Comparison of ENCODE assay signal across 9 mouse cellular contexts in the genomic region with DNA sequence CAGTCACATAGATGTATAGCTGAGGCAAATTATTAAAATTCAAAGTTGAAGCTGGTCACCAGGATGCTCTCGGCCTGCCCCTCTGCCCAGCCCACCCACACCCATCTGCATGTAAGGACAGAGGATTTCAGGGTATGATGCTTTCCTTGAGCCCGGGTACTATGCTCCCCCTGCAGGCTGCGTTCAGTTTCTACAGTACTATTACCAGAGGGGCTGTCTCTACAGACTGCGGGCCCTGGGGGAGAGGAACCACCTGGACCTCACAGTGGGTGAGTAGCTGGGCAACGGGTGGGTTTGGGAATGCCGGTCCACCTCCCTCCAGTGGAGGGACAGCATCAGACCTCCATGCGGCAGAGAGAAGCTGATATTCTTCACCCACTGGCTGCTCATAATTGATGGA. TPM values are rescaled to one million over a fixed set of nuclear protein-coding genes. Genes with fewer than 3 reads are reported as not detected.
DNase-seq lines count a peak whose midpoint lies in the region; ATAC-seq and TF ChIP-seq lines count a peak whose summit lies in the region.
"Had no signal": no experiment of that assay in that cellular context is flagged by ENCODE, and none has a peak within 500 bp of the region (broad histone marks: within the 10 kb centered on the region; RNA-seq: fewer than 3 reads in every experiment).

No protein-coding gene starts in this region.

- H3K36me3 ChIP-seq in midbrain, embryonic 14.5 days (ENCODE audit: control insufficient read depth, insufficient read depth, low read length) = no peaks in the 10 kb centered on the region
- H3K36me3 ChIP-seq: embryonic facial prominence, embryonic 15.5 days had no signal

- WGBS in cerebellum, adult 2 months = 32% methylated on average over 7 of the region's 7 CpGs
- 39% methylated on average over 7 of the region's 7 CpGs for WGBS in midbrain, embryonic 14.5 days

- H3K4me1 ChIP-seq in cerebellum, adult 2 months (ENCODE audit: control insufficient read depth, insufficient read depth, low read length) = peaks cover 4% of the 10 kb centered on the region; the same call in 1 of the 2 replicates
- H3K4me1 ChIP-seq in midbrain, embryonic 14.5 days (ENCODE audit: control insufficient read depth, insufficient read depth, low read length) = peaks cover 8% of the 10 kb centered on the region

- H3K27me3 ChIP-seq in cerebellum, adult 2 months (ENCODE audit: control insufficient read depth, insufficient read depth, low read length) = no peaks in the 10 kb centered on the region
- H3K27me3 ChIP-seq in midbrain, embryonic 14.5 days (ENCODE audit: control insufficient read depth, insufficient read depth, low read length) = no peaks in the 10 kb centered on the region
- H3K27me3 ChIP-seq: embryonic facial prominence, embryonic 15.5 days had no signal

- no peak for ATAC-seq in midbrain, embryonic 14.5 days (ENCODE audit: low FRiP score, low TSS enrichment)
- ATAC-seq in granulocyte monocyte progenitor cell, adult 5-6 weeks (replicated peaks; ENCODE audit: poor library complexity, severe bottlenecking) = no peak

- peak; percentile 41; the same call in 1 of the 2 replicates for TF ChIP-seq CTCF in cerebellum, adult 2 months (IDR thresholded peaks at IDR 0.05; ENCODE audit: borderline replicate concordance, insufficient read depth, low read depth, low read length)

- H3K9ac ChIP-seq in midbrain, embryonic 14.5 days (replicated peaks; ENCODE audit: low read length) = no peak overlapping the region
- H3K9ac ChIP-seq: embryonic facial prominence, embryonic 15.5 days had no signal

- no peak overlapping the region for H3K4me3 ChIP-seq in cerebellum, adult 2 months (replicated peaks; ENCODE audit: insufficient read depth, low read depth, low read length)
- no peak overlapping the region for H3K4me3 ChIP-seq in midbrain, embryonic 14.5 days (replicated peaks; ENCODE audit: low read depth, low read length)
- H3K4me3 ChIP-seq: embryonic facial prominence, embryonic 15.5 days had no signal

- no peaks in the 10 kb centered on the region for H3K9me3 ChIP-seq in midbrain, embryonic 14.5 days (ENCODE audit: control insufficient read depth, low read length)
- H3K9me3 ChIP-seq: embryonic facial prominence, embryonic 15.5 days had no signal

- H3K4me2 ChIP-seq in midbrain, embryonic 14.5 days (ENCODE audit: low read length) = no peak overlapping the region
- H3K4me2 ChIP-seq: embryonic facial prominence, embryonic 15.5 days had no signal

- TF ChIP-seq POLR2A in cerebellum, adult 2 months (IDR thresholded peaks at IDR 0.05; ENCODE audit: borderline replicate concordance, insufficient read depth, low read length) = no peak

- no peak overlapping the region for H3K27ac ChIP-seq in cerebellum, adult 2 months (ENCODE audit: insufficient read depth, low read length)
- no peak overlapping the region for H3K27ac ChIP-seq in midbrain, embryonic 14.5 days (replicated peaks; ENCODE audit: low read depth, low read length)
- H3K27ac ChIP-seq: embryonic facial prominence, embryonic 15.5 days had no signal

- no peak for DNase-seq in cerebellum, adult 2 months
- no peak for DNase-seq in cerebellum, adult 11 months
- DNase-seq in layer of hippocampus, postnatal 10 days (ENCODE audit: low spot score in 2 of 2) = peak; percentile 47 to 69
- no peak for DNase-seq in layer of hippocampus, adult 9-11 months
- peak; percentile 48 for DNase-seq in brain, adult 2 months (ENCODE audit: low read depth, low spot score)
- DNase-seq in midbrain, embryonic 14.5 days = peak; percentile 60
- no peak for DNase-seq in ovary, postnatal 14 days (ENCODE audit: low spot score)

RNA-seq across cellular contexts. Expression of gene Rhof, which starts 17.6 kb away (rescaled TPM):
- 27.0 and 32.3 TPM in 2 replicates for polyA plus RNA-seq in cerebellum, adult 2 months (2012; rRNA removed)
- total RNA-seq in layer of hippocampus, postnatal 10 days (2021) = 10 to 100 TPM; 40.9 to 46.6 TPM
- polyA plus RNA-seq in midbrain, embryonic 14.5 days (2014; fragmentation: Nextera tagmentation; extraction: Ambion mirVana) = 7.1 and 8.9 TPM in 2 replicates
- 1.5 TPM in 1 of 2 replicates, not detected in the other for total RNA-seq in granulocyte monocyte progenitor cell, adult 5-6 weeks (2014; fragmentation: Nextera tagmentation)
- total RNA-seq in granulocyte monocyte progenitor cell, adult 5-6 weeks (2017) = 0.26 and 1.6 TPM in 2 replicates

RNA-seq across cellular contexts. Expression of gene Setd1b, which starts 27.1 kb away (rescaled TPM):
- 14.9 and 17.0 TPM in 2 replicates for polyA plus RNA-seq in cerebellum, adult 2 months (2012; rRNA removed)
- 10 to 100 TPM; 31.7 to 35.0 TPM for total RNA-seq in layer of hippocampus, postnatal 10 days (2021)
- polyA plus RNA-seq in midbrain, embryonic 14.5 days (2014; fragmentation: Nextera tagmentation; extraction: Ambion mirVana) = 14.2 and 15.0 TPM in 2 replicates
- total RNA-seq in granulocyte monocyte progenitor cell, adult 5-6 weeks (2014; fragmentation: Nextera tagmentation) = 29.5 and 37.5 TPM in 2 replicates
- total RNA-seq in granulocyte monocyte progenitor cell, adult 5-6 weeks (2017) = 1.2 TPM in 2 replicates

RNA-seq across cellular contexts. Expression of gene Tmem120b, which starts 46.7 kb away (rescaled TPM):
- polyA plus RNA-seq in cerebellum, adult 2 months (2012; rRNA removed) = 21.8 and 25.3 TPM in 2 replicates
- total RNA-seq in layer of hippocampus, postnatal 10 days (2021) = 10 to 100 TPM; 19.6 to 24.5 TPM
- polyA plus RNA-seq in midbrain, embryonic 14.5 days (2014; fragmentation: Nextera tagmentation; extraction: Ambion mirVana) = 12.7 and 13.1 TPM in 2 replicates
- 1.8 and 3.1 TPM in 2 replicates for total RNA-seq in granulocyte monocyte progenitor cell, adult 5-6 weeks (2014; fragmentation: Nextera tagmentation)
- 1.6 and 2.3 TPM in 2 replicates for total RNA-seq in granulocyte monocyte progenitor cell, adult 5-6 weeks (2017)

RNA-seq across cellular contexts. Expression of gene Psmd9, which starts 54.3 kb away (rescaled TPM):
- 28.4 and 29.9 TPM in 2 replicates for polyA plus RNA-seq in cerebellum, adult 2 months (2012; rRNA removed)
- 10 to 100 TPM; 31.4 to 39.8 TPM for total RNA-seq in layer of hippocampus, postnatal 10 days (2021)
- polyA plus RNA-seq in midbrain, embryonic 14.5 days (2014; fragmentation: Nextera tagmentation; extraction: Ambion mirVana) = 51.3 and 61.2 TPM in 2 replicates
- 26.5 and 45.9 TPM in 2 replicates for total RNA-seq in granulocyte monocyte progenitor cell, adult 5-6 weeks (2014; fragmentation: Nextera tagmentation)
- 15.5 and 25.2 TPM in 2 replicates for total RNA-seq in granulocyte monocyte progenitor cell, adult 5-6 weeks (2017)

Comparison
In these comparisons a context has a peak if more than half of its experiments do, and no peak if none do; other contexts are left out.
1. DNase-seq: peak in layer of hippocampus, postnatal 10 days (2 of 2), brain, adult 2 months (single experiment) and midbrain, embryonic 14.5 days (single experiment); none in cerebellum, adult 2 months (0 of 2), cerebellum, adult 11 months (single experiment), layer of hippocampus, adult 9-11 months (single experiment) and ovary, postnatal 14 days (single experiment).
2. RNA of gene Rhof, which starts 17.6 kb away (total RNA-seq): 40.9 to 46.6 TPM in layer of hippocampus, postnatal 10 days; 0.26 to 1.6 TPM in granulocyte monocyte progenitor cell, adult 5-6 weeks; every median in the first group is over 10 times any median in the second.
3. RNA of gene Tmem120b, which starts 46.7 kb away (total RNA-seq): 19.6 to 24.5 TPM in layer of hippocampus, postnatal 10 days; 1.6 to 3.1 TPM in granulocyte monocyte progenitor cell, adult 5-6 weeks; every median in the first group is over 4 times any median in the second.